In genomic region chr3:88425330-88425689, GRCm38 (mm10) we compare ENCODE assay signal across 9 mouse cellular contexts. TPM values are rescaled to one million over a fixed set of nuclear protein-coding genes. Genes with fewer than 3 reads are reported as not detected.
DNase-seq lines count a peak whose midpoint lies in the region; ATAC-seq and TF ChIP-seq lines count a peak whose summit lies in the region.
"Had no signal": no experiment of that assay in that cellular context is flagged by ENCODE, and none has a peak within 500 bp of the region (broad histone marks: within the 10 kb centered on the region; RNA-seq: fewer than 3 reads in every experiment).

No protein-coding gene starts in this region.

- ATAC-seq in G1E (ENCODE audit: extremely low read depth, insufficient number of reproducible peaks, low FRiP score, poor library complexity, severe bottlenecking), result no peak
- ATAC-seq in hindbrain, embryonic 12.5 days (ENCODE audit: low FRiP score), result no peak
- ATAC-seq in inflammation-experienced regulatory T-cells, adult 6 months, result no peak

- intact Hi-C loops in heart, postnatal 14 days (cut with DNase I), result no loop called here

- peaks cover 46% of the 10 kb centered on the region for H3K79me2 ChIP-seq in macrophage (ENCODE audit: inconsistent target)

- DNase-seq in heart, embryonic 10.5 days (ENCODE audit: low spot score), result no peak
- no peak for DNase-seq in heart, postnatal 14 days
- no peak for DNase-seq in G1E (ENCODE audit: low spot score)
- DNase-seq in urinary bladder, postnatal 25 days (ENCODE audit: low spot score), result no peak
- DNase-seq in frontal cortex, postnatal 10 days (ENCODE audit: low spot score in 2 of 2), result no peak

- peaks cover 23% of the 10 kb centered on the region for H3K4me1 ChIP-seq in heart, embryonic 10.5 days
- peaks cover 69% of the 10 kb centered on the region for H3K4me1 ChIP-seq in G1E (ENCODE audit: insufficient read depth, low read depth, low read length)
- peaks cover 28% of the 10 kb centered on the region for H3K4me1 ChIP-seq in hindbrain, embryonic 12.5 days

- peak overlapping the region; percentile 93 for H3K4me2 ChIP-seq in hindbrain, embryonic 12.5 days (replicated peaks)

- WGBS in heart, embryonic 10.5 days, result 17% methylated on average over 2 of the region's 2 CpGs
- 10% methylated on average over 2 of the region's 2 CpGs for WGBS in hindbrain, embryonic 12.5 days
- WGBS in macrophage (ENCODE audit: missing documents), result 5% methylated on average over 2 of the region's 2 CpGs

- H3K36me3 ChIP-seq in heart, embryonic 10.5 days, result peaks cover 13% of the 10 kb centered on the region
- H3K36me3 ChIP-seq in G1E (replicated peaks), result peaks cover 27% of the 10 kb centered on the region
- H3K36me3 ChIP-seq in hindbrain, embryonic 12.5 days, result peaks cover 11% of the 10 kb centered on the region
- peaks cover 10% of the 10 kb centered on the region; the same call in 1 of the 2 replicates for H3K36me3 ChIP-seq in macrophage (ENCODE audit: inconsistent target)

- no peaks in the 10 kb centered on the region for H3K27me3 ChIP-seq in heart, embryonic 10.5 days (ENCODE audit: insufficient read depth, poor library complexity, severe bottlenecking)
- no peaks in the 10 kb centered on the region for H3K27me3 ChIP-seq in G1E (ENCODE audit: insufficient read depth, low read length)
- no peaks in the 10 kb centered on the region for H3K27me3 ChIP-seq in hindbrain, embryonic 12.5 days

- H3K9me3 ChIP-seq in heart, embryonic 10.5 days, result no peaks in the 10 kb centered on the region
- H3K9me3 ChIP-seq in G1E (replicated peaks), result no peaks in the 10 kb centered on the region
- no peaks in the 10 kb centered on the region for H3K9me3 ChIP-seq in hindbrain, embryonic 12.5 days (replicated peaks)

- H3K9ac ChIP-seq in hindbrain, embryonic 12.5 days, result no peak overlapping the region

- TF ChIP-seq CTCF in G1E (IDR thresholded peaks at IDR 0.05; ENCODE audit: low read depth, low read length), result no peak

- peak overlapping the region; percentile 81; the same call in 1 of the 2 replicates for H3K27ac ChIP-seq in heart, embryonic 10.5 days
- H3K27ac ChIP-seq in hindbrain, embryonic 12.5 days, result no peak overlapping the region
- peak overlapping the region; percentile 17; the same call in 1 of the 2 replicates for H3K27ac ChIP-seq in macrophage

- H3K4me3 ChIP-seq in heart, embryonic 10.5 days, result peak overlapping the region; percentile 91
- H3K4me3 ChIP-seq in G1E (ENCODE audit: low read depth, low read length) (peak overlapping the region; percentile 79; the same call in 1 of the 2 replicates), macrophage (ENCODE audit: inconsistent target) (peak overlapping the region; percentile 93; the same call in 1 of the 2 replicates)
- H3K4me3 ChIP-seq in hindbrain, embryonic 12.5 days, result peak overlapping the region; percentile 81; the same call in 1 of the 2 replicates

RNA-seq across cellular contexts. Expression of gene Slc25a44, which starts 0.4 kb away (rescaled TPM):
- polyA plus RNA-seq in heart, embryonic 10.5 days (2016; fragmentation: Nextera tagmentation; extraction: Ambion mirVana), result 16.8 and 17.5 TPM in 2 replicates
- 10 to 100 TPM; 13.1 to 14.2 TPM for total RNA-seq in heart, postnatal 14 days (2021)
- total RNA-seq in G1E (2014; fragmentation: Nextera tagmentation) (62.0 and 62.3 TPM in 2 replicates), G1E (2017) (50.3 and 50.9 TPM in 2 replicates)
- polyA plus RNA-seq in G1E (2012) (17.4 and 23.0 TPM in 2 replicates), macrophage (2018) (23.0 to 38.3 TPM (median 30.3 TPM) in 3 replicates)
- polyA plus RNA-seq in hindbrain, embryonic 12.5 days (2016; fragmentation: Nextera tagmentation; extraction: Ambion mirVana), result 24.9 and 25.9 TPM in 2 replicates
- total RNA-seq in macrophage (2018; cell fraction: chromatin; rRNA removed), result 10 to 100 TPM; 11.1 to 30.9 (median 17.3) TPM
- total RNA-seq in macrophage (2018; cell fraction: cytosol; rRNA removed), result 10 to 100 TPM; 26.0 to 45.2 (median 33.0) TPM
- 10 to 100 TPM; 17.6 to 42.3 (median 27.8) TPM for total RNA-seq in macrophage (2018; cell fraction: nucleus; rRNA removed)
- polyA plus RNA-seq in inflammation-experienced regulatory T-cells, adult 6 months (2017; shearing (Covaris generic)), result 10 to 100 TPM; 11.2 to 14.6 (median 14.4) TPM

RNA-seq across cellular contexts. Expression of gene Pmf1, which starts 15.2 kb away (rescaled TPM):
- polyA plus RNA-seq in heart, embryonic 10.5 days (2016; fragmentation: Nextera tagmentation; extraction: Ambion mirVana), result 131 and 149 TPM in 2 replicates
- 10 to 100 TPM; 23.9 to 25.0 TPM for total RNA-seq in heart, postnatal 14 days (2021)
- total RNA-seq in G1E (2014; fragmentation: Nextera tagmentation) (273 and 301 TPM in 2 replicates), G1E (2017) (110 and 117 TPM in 2 replicates)
- polyA plus RNA-seq in G1E (2012) (254 and 283 TPM in 2 replicates), macrophage (2018) (20.9 to 38.7 TPM (median 26.5 TPM) in 3 replicates)
- 73.3 and 82.3 TPM in 2 replicates for polyA plus RNA-seq in hindbrain, embryonic 12.5 days (2016; fragmentation: Nextera tagmentation; extraction: Ambion mirVana)
- total RNA-seq in macrophage (2018; cell fraction: chromatin; rRNA removed), result 10 to 100 TPM in 18 of 26 experiments, 1 to 10 TPM in 8; 3.6 to 33.6 (median 15.7) TPM
- total RNA-seq in macrophage (2018; cell fraction: cytosol; rRNA removed), result 10 to 100 TPM; 11.9 to 27.4 (median 19.5) TPM
- 10 to 100 TPM in 15 of 26 experiments, 1 to 10 TPM in 11; 4.3 to 40.2 (median 12.1) TPM for total RNA-seq in macrophage (2018; cell fraction: nucleus; rRNA removed)
- 100 to 1,000 TPM in 1 of 3 experiments, 10 to 100 TPM in 2; 46.3 to 105 (median 50.5) TPM for polyA plus RNA-seq in inflammation-experienced regulatory T-cells, adult 6 months (2017; shearing (Covaris generic))

RNA-seq across cellular contexts. Expression of gene Sema4a, which starts 35.7 kb away (rescaled TPM):
- polyA plus RNA-seq in heart, embryonic 10.5 days (2016; fragmentation: Nextera tagmentation; extraction: Ambion mirVana), result 1.7 and 4.3 TPM in 2 replicates
- 1 to 10 TPM; 2.3 to 2.6 TPM for total RNA-seq in heart, postnatal 14 days (2021)
- 1.1 TPM in 1 of 2 replicates, not detected in the other for total RNA-seq in G1E (2014; fragmentation: Nextera tagmentation)
- total RNA-seq in G1E (2017), result 0.23 and 0.66 TPM in 2 replicates
- polyA plus RNA-seq in G1E (2012), result 1.3 and 1.7 TPM in 2 replicates
- 17.1 and 18.4 TPM in 2 replicates for polyA plus RNA-seq in hindbrain, embryonic 12.5 days (2016; fragmentation: Nextera tagmentation; extraction: Ambion mirVana)
- total RNA-seq in macrophage (2018; cell fraction: chromatin; rRNA removed), result 100 to 1,000 TPM in 6 of 26 experiments, 10 to 100 TPM in 20; 12.4 to 193 (median 60.3) TPM
- total RNA-seq in macrophage (2018; cell fraction: cytosol; rRNA removed), result 10 to 100 TPM in 19 of 26 experiments, 1 to 10 TPM in 7; 8.5 to 33.5 (median 15.5) TPM
- 100 to 1,000 TPM in 3 of 26 experiments, 10 to 100 TPM in 23; 24.0 to 139 (median 65.3) TPM for total RNA-seq in macrophage (2018; cell fraction: nucleus; rRNA removed)
- polyA plus RNA-seq in macrophage (2018), result 7.3 to 33.5 TPM (median 7.7 TPM) in 3 replicates
- 10 to 100 TPM; 24.5 to 49.0 (median 28.3) TPM for polyA plus RNA-seq in inflammation-experienced regulatory T-cells, adult 6 months (2017; shearing (Covaris generic))

RNA-seq across cellular contexts. Expression of gene Bglap, which starts 41.0 kb away (rescaled TPM):
- not detected in 2 replicates for polyA plus RNA-seq in heart, embryonic 10.5 days (2016; fragmentation: Nextera tagmentation; extraction: Ambion mirVana)
- total RNA-seq in heart, postnatal 14 days (2021), result not detected
- total RNA-seq in G1E (2014; fragmentation: Nextera tagmentation), result not detected in 2 replicates
- total RNA-seq in G1E (2017), result not detected in 2 replicates
- polyA plus RNA-seq in G1E (2012), result not detected in 2 replicates
- polyA plus RNA-seq in hindbrain, embryonic 12.5 days (2016; fragmentation: Nextera tagmentation; extraction: Ambion mirVana), result not detected in 2 replicates
- total RNA-seq in macrophage (2018; cell fraction: chromatin; rRNA removed), result not detected
- not detected for total RNA-seq in macrophage (2018; cell fraction: cytosol; rRNA removed)
- total RNA-seq in macrophage (2018; cell fraction: nucleus; rRNA removed), result not detected
- not detected in 3 replicates for polyA plus RNA-seq in macrophage (2018)
- not detected for polyA plus RNA-seq in inflammation-experienced regulatory T-cells, adult 6 months (2017; shearing (Covaris generic))
- polyA plus RNA-seq: lung, adult 2 months had no signal

RNA-seq across cellular contexts. Expression of gene Bglap2, which starts 46.8 kb away (rescaled TPM):
- not detected in 2 replicates for polyA plus RNA-seq in heart, embryonic 10.5 days (2016; fragmentation: Nextera tagmentation; extraction: Ambion mirVana)
- not detected for total RNA-seq in heart, postnatal 14 days (2021)
- not detected in 2 replicates for total RNA-seq in G1E (2014; fragmentation: Nextera tagmentation)
- not detected in 2 replicates for total RNA-seq in G1E (2017)
- not detected in 2 replicates for polyA plus RNA-seq in G1E (2012)
- not detected in 2 replicates for polyA plus RNA-seq in hindbrain, embryonic 12.5 days (2016; fragmentation: Nextera tagmentation; extraction: Ambion mirVana)
- not detected for total RNA-seq in macrophage (2018; cell fraction: chromatin; rRNA removed)
- not detected for total RNA-seq in macrophage (2018; cell fraction: cytosol; rRNA removed)
- total RNA-seq in macrophage (2018; cell fraction: nucleus; rRNA removed), result not detected
- not detected in 3 replicates for polyA plus RNA-seq in macrophage (2018)
- not detected for polyA plus RNA-seq in inflammation-experienced regulatory T-cells, adult 6 months (2017; shearing (Covaris generic))
